Mouse (Mus musculus) CH12.LX (cell line): ENCODE data around the gene Il16. TPM values are rescaled to one million over a fixed set of nuclear protein-coding genes. Genes with fewer than 3 reads are reported as not detected.

Experiments used
- DNase-seq: peaks from one replicate; pipeline ENCODE4 v3.0.0-alpha.2; 2013; ENCODE audit errors: extremely low read depth
- H3K27ac ChIP-seq: 2 replicates; pipeline ENCODE4 v1.5.1; 2012; ENCODE audit warnings: low read depth, mild to moderate bottlenecking, control low read depth, moderate library complexity; ENCODE audit not compliant: insufficient read depth
- H3K27me3 ChIP-seq: replicated peaks from 2 replicates; pipeline ENCODE3; 2012; ENCODE audit warnings: inconsistent platforms
- H3K36me3 ChIP-seq, 2 experiments: replicated peaks in 1 of 2; 2 replicates each; pipeline versions ENCODE3 to v1.6.1; 2012; ENCODE audit warnings: inconsistent platforms in 1 of 2, low read length in 1 of 2, mild to moderate bottlenecking in 1 of 2, mixed read lengths in 1 of 2, moderate library complexity in 1 of 2; ENCODE audit not compliant: control insufficient read depth in 1 of 2, insufficient read depth in 1 of 2
- H3K4me1 ChIP-seq, 2 experiments: 2 replicates each; pipeline ENCODE4 v1.6.1; 2012; ENCODE audit warnings: inconsistent platforms in 1 of 2, moderate library complexity in 1 of 2; ENCODE audit not compliant: insufficient read depth in 2 of 2, control insufficient read depth in 1 of 2
- H3K4me2 ChIP-seq: 2 replicates; pipeline ENCODE4 v1.6.1; 2012; ENCODE audit warnings: low read depth, mild to moderate bottlenecking, control low read depth; ENCODE audit not compliant: poor library complexity, insufficient read depth, severe bottlenecking
- H3K4me3 ChIP-seq, 3 experiments: fragments of 150-350 bp in 1 of 3; sonication (generic) in 1 of 3; replicated peaks in 1 of 3; 2 replicates each; pipeline versions ENCODE3 to v1.5.1; 2011 to 2012; ENCODE audit warnings: low read depth in 2 of 3, low read length in 2 of 3, mild to moderate bottlenecking in 2 of 3, moderate library complexity in 2 of 3, control low read depth in 1 of 3, improper control_type of control experiment in 1 of 3, inconsistent platforms in 1 of 3, mixed read lengths in 1 of 3; ENCODE audit not compliant: poor library complexity in 1 of 3
- H3K79me2 ChIP-seq: replicated peaks from 2 replicates; pipeline ENCODE4 v1.6.1; 2012; ENCODE audit warnings: mild to moderate bottlenecking, moderate library complexity; ENCODE audit not compliant: control insufficient read depth, poor library complexity, insufficient read depth, severe bottlenecking; ENCODE audit errors: extremely low read depth
- H3K9ac ChIP-seq: 2 replicates; pipeline ENCODE4 v1.6.1; 2012; ENCODE audit warnings: low read depth, mild to moderate bottlenecking, control low read depth, moderate library complexity; ENCODE audit not compliant: insufficient read depth
- H3K9me3 ChIP-seq: replicated peaks from 2 replicates; pipeline ENCODE3; 2012; ENCODE audit warnings: low read length, inconsistent platforms, mixed read lengths
- CHD1 ChIP-seq: IDR thresholded peaks from 2 replicates; pipeline ENCODE4 v1.6.1; 2012; ENCODE audit warnings: low read depth, low read length, improper control_type of control experiment, inconsistent platforms
- EP300 ChIP-seq: IDR thresholded peaks from 2 replicates; pipeline ENCODE4 v1.6.1; 2011; ENCODE audit warnings: low read length, improper control_type of control experiment
- JUN ChIP-seq: IDR thresholded peaks from 2 replicates; pipeline ENCODE4 v1.6.1; 2011; ENCODE audit warnings: low read depth, mild to moderate bottlenecking, low read length, improper control_type of control experiment, moderate library complexity; ENCODE audit not compliant: insufficient read depth
- MEF2A ChIP-seq: IDR thresholded peaks from 2 replicates; pipeline ENCODE4 v1.6.1; 2014; ENCODE audit warnings: low read depth, mild to moderate bottlenecking, inconsistent platforms, low read length, improper control_type of control experiment, borderline replicate concordance
- POLR2A ChIP-seq: IDR thresholded peaks from 2 replicates; pipeline ENCODE4 v1.6.1; 2011; ENCODE audit warnings: low read depth, mild to moderate bottlenecking, improper control_type of control experiment, low read length
- RCOR1 ChIP-seq: conservative IDR thresholded peaks from 2 replicates; pipeline ENCODE4 v1.6.1; 2012; ENCODE audit warnings: low read depth, mild to moderate bottlenecking, inconsistent platforms, low read length, improper control_type of control experiment
- SMC3 ChIP-seq: IDR thresholded peaks from 2 replicates; pipeline ENCODE4 v1.6.1; 2011; ENCODE audit warnings: low read depth, low read length, improper control_type of control experiment
- TBP ChIP-seq: conservative IDR thresholded peaks from 2 replicates; pipeline ENCODE4 v1.6.1; 2011; ENCODE audit warnings: low read depth, low read length, improper control_type of control experiment
- UBTF ChIP-seq: IDR thresholded peaks from 2 replicates; pipeline ENCODE4 v1.6.1; 2012; ENCODE audit warnings: low read depth, mild to moderate bottlenecking, inconsistent platforms, low read length, improper control_type of control experiment, moderate library complexity
- USF2 ChIP-seq: conservative IDR thresholded peaks from 2 replicates; pipeline ENCODE4 v1.6.1; 2011; ENCODE audit warnings: low read depth, low read length, improper control_type of control experiment
- ZC3H11A ChIP-seq: IDR thresholded peaks from 2 replicates; pipeline ENCODE4 v1.6.1; 2012; ENCODE audit warnings: low read depth, mild to moderate bottlenecking, inconsistent platforms, low read length, improper control_type of control experiment
- ZKSCAN1 ChIP-seq: IDR thresholded peaks from 2 replicates; pipeline ENCODE4 v1.6.1; 2012; ENCODE audit warnings: low read depth, inconsistent platforms, low read length, improper control_type of control experiment, borderline replicate concordance
- dilution Hi-C: fragments of 300-500 bp; cut with MboI; formaldehyde crosslinking; loops from 2 replicates; pipeline ENCODE4 v1.14.3; 2020; ENCODE audit warnings: low sequenced_read_pairs; ENCODE audit not compliant: extremely low pct_unique_long_range_greater_than_20kb, extremely low pct_ligation_motif_present
- in situ Hi-C: fragments of 300-500 bp; cut with MboI; formaldehyde crosslinking; loops from 3 replicates; pipeline ENCODE4 v1.14.3; 2019; ENCODE audit warnings: low sequenced_read_pairs, low pct_ligation_motif_present, low pct_unique_long_range_greater_than_20kb, mixed read lengths
- polyA plus RNA-seq: library from polyadenylated mRNA; unstranded; fragments of >175 nt; gene quantifications from 2 replicates; pipeline ENCODE4 v1.2.1, GENCODE M21; 2012; ENCODE audit warnings: low read depth; ENCODE audit not compliant: insufficient read length
- total RNA-seq, 2 experiments: library from RNA; depleted of rRNA; stranded (reverse); fragments of 300-350 nt in 1 of 2; fragments of >200 nt in 1 of 2; gene quantifications; 2 replicates each; pipeline ENCODE4 v1.2.3; 2012 to 2014

Gene Il16
- total and polyA plus RNA-seq, 3 experiments: 39.8 to 62.1 (median 55.5) TPM

GRCm38 (mm10) chr7:83667936-83668645 lies 77.4 kb downstream of the Il16 start:
- Histone ChIP-seq H3K79me2 (no peaks in the 10 kb centered on the region), H3K4me2 (no peak overlapping the region), H3K27me3 (no peaks in the 10 kb centered on the region), H3K27ac (no peak overlapping the region), H3K9ac (no peak overlapping the region), H3K4me1 (peaks cover 0 to 12% of the 10 kb centered on the region in 2 experiments; a peak in 2 of 4 replicates), H3K9me3 (no peaks in the 10 kb centered on the region), H3K36me3 (no peaks in the 10 kb centered on the region), H3K4me3 (no peak overlapping the region)
- TF ChIP-seq JUN: no peak
- in situ Hi-C loops: loop anchor here (25.0 kb wide), 1 partner anchor 219 kb away; the partner anchor contains the start of genes Mesd and Tlnrd1
- dilution Hi-C loops: no loop called here
- DNase-seq: no peak

- H3K4me3 ChIP-seq: no peak overlapping the region
- no peaks in the 10 kb centered on the region for H3K36me3 ChIP-seq
- no peaks in the 10 kb centered on the region for H3K79me2 ChIP-seq
- H3K4me2 ChIP-seq: no peak overlapping the region
- H3K9ac ChIP-seq: no peak overlapping the region
- dilution Hi-C loops: no loop called here
- no peaks in the 10 kb centered on the region for H3K9me3 ChIP-seq
- no peak for DNase-seq
- in situ Hi-C loops: loop anchor here (25.0 kb wide), 1 partner anchor 221 kb away; the partner anchor contains the start of genes Mesd and Tlnrd1
- no peak overlapping the region for H3K27ac ChIP-seq
- no peak for TF ChIP-seq CHD1
- TF ChIP-seq SMC3: no peak
- TF ChIP-seq UBTF: no peak
- no peak for TF ChIP-seq ZC3H11A
- no peak for TF ChIP-seq ZKSCAN1
- no peak for TF ChIP-seq EP300
- TF ChIP-seq MEF2A: no peak
- no peak for TF ChIP-seq TBP
- no peak for TF ChIP-seq RCOR1
- no peak for TF ChIP-seq USF2
- no peak for TF ChIP-seq POLR2A
- peaks cover 11 to 31% of the 10 kb centered on the region in 2 experiments for H3K4me1 ChIP-seq
- no peaks in the 10 kb centered on the region for H3K27me3 ChIP-seq
Observed at GRCm38 (mm10) chr7:83666087-83666595, 79.4 kb downstream of the Il16 start.
